Mouse (Mus musculus): ENCODE measurements around the gene Ankrd2. TPM values are rescaled to one million over a fixed set of nuclear protein-coding genes. Genes with fewer than 3 reads are reported as not detected.

Gene Ankrd2
- total RNA-seq, 2 experiments from 2014 or later = 0.47 TPM; not detected in 1

Other genes with a start within 250 kb of the Ankrd2 start
- gene Arhgap19, start 234.0 kb upstream of the Ankrd2 start, total RNA-seq (2021) = 1 to 10 TPM; 2.0 to 2.6 TPM
- 1 to 10 TPM; 1.7 to 2.5 TPM for gene Frat1, start 206.0 kb upstream of the Ankrd2 start, total RNA-seq (2021)
- gene Frat2, start 187.9 kb upstream of the Ankrd2 start, total RNA-seq (2021) = 1 to 10 TPM; 2.5 to 3.3 TPM
- 10 to 100 TPM; 16.0 to 18.0 TPM for gene Rrp12, start 139.8 kb upstream of the Ankrd2 start, total RNA-seq (2021)
- gene Pgam1, start 124.1 kb upstream of the Ankrd2 start, total RNA-seq (2021) = 100 to 1,000 TPM; 128 TPM
- 10 to 100 TPM; 11.4 to 13.1 TPM for gene Exosc1, start 102.6 kb upstream of the Ankrd2 start, total RNA-seq (2021)
- gene Zdhhc16, start 102.5 kb upstream of the Ankrd2 start, total RNA-seq (2021) = 10 to 100 TPM; 12.9 to 14.0 TPM
- gene Mms19, start 54.8 kb upstream of the Ankrd2 start, total RNA-seq (2021) = 10 to 100 TPM; 13.9 to 14.6 TPM
- gene Ubtd1, start 54.2 kb upstream of the Ankrd2 start, total RNA-seq (2021) = 10 to 100 TPM; 17.7 to 19.2 TPM
- 1 to 10 TPM; 1.3 to 1.7 TPM for gene Hoga1, start 9.6 kb downstream of the Ankrd2 start, total RNA-seq (2021)
- not detected for gene 4933411K16Rik, start 16.2 kb downstream of the Ankrd2 start, total RNA-seq (2021)
- gene Morn4, start 50.4 kb downstream of the Ankrd2 start, total RNA-seq (2021) = 1 to 10 TPM; 2.3 to 3.1 TPM
- 10 to 100 TPM; 18.2 to 19.3 TPM for gene Pi4k2a, start 54.5 kb downstream of the Ankrd2 start, total RNA-seq (2021)
- gene Avpi1, start 93.1 kb downstream of the Ankrd2 start, total RNA-seq (2021) = 10 to 100 TPM; 10.1 to 12.4 TPM
- gene Marveld1, start 111.4 kb downstream of the Ankrd2 start, total RNA-seq (2021) = 10 to 100 TPM; 19.1 to 21.1 TPM
- 10 to 100 TPM; 17.3 to 21.3 TPM for gene Zfyve27, start 128.0 kb downstream of the Ankrd2 start, total RNA-seq (2021)
- 1 to 10 TPM; 5.6 to 5.8 TPM for gene Sfrp5, start 166.3 kb downstream of the Ankrd2 start, total RNA-seq (2021)
- under 1 TPM; 0.54 to 0.87 TPM for gene Golga7b, start 211.6 kb downstream of the Ankrd2 start, total RNA-seq (2021)

Data from heart, adult 18-20 months (tissue).